Mouse (Mus musculus) lung, postnatal 4 days (tissue): ENCODE data around the gene Slc18b1.

Experiments
- DNase-seq, 2 experiments: peaks; one replicate each; pipeline ENCODE4 v3.0.0; 2021

Slc18b1 gene

DNA sequence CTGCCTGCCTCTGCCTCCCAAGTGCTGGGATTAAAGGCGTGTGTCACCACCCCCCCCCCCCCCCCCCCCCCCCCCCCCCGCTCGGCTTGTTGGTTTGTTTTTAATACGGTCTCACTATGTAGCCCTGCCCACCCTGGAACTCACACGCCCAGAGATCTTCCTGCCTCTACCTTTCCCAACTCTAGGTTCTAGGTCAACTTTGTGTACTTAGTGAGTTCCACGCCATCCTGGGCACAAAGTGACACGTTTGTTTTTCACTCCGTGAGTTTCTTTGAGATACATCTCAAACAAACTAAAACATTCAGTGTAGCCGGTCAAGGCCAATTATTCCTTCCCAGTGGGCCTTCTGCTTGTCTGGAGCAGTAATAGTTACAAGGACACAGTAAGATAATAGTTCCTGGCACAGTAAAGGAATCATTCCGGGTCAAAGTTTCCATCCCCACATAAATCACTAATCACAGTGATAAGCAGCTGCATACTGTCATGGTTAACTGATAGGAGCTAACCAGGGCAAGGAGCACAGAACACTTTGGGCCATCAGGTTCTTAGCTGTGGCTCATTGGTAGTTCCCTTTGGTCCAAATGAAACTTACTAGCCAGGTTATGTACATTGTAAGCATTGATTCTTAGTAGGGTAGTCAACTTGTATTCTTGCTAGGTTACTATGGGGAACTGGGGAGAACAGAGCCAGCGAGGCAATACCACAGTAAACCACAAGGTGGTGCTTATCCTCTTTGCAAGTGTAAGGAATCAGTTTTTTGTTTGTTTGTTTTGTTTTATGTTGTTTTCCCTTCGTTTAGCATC is 15.1 kb downstream of the Slc18b1 start:
- DNase-seq: peak; percentile 22 to 73

DNA sequence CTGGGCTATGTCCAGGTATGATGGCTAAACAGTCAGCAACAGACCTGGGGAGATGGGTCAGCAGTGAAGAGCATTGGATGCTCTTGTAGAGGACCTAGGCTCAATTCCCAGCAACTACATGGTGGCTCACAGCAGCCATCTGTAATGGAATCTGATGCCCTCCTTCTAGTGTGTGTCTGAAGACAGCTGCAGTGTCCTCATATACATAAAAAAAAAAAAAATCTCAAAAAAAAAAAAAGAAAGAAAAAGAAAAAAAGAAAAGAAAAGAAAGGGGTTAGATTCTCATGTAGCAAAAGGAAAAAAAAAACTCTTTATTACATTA is 15.6 kb downstream of the Slc18b1 start:
- DNase-seq: no peak

- no peak for DNase-seq
Observed at GRCm38 (mm10) chr10:23812852-23813766, 16.3 kb downstream of the Slc18b1 start.

- peak; percentile 30 to 80 for DNase-seq
Observed at GRCm38 (mm10) chr10:23815168-23815567, 18.4 kb downstream of the Slc18b1 start.

DNA sequence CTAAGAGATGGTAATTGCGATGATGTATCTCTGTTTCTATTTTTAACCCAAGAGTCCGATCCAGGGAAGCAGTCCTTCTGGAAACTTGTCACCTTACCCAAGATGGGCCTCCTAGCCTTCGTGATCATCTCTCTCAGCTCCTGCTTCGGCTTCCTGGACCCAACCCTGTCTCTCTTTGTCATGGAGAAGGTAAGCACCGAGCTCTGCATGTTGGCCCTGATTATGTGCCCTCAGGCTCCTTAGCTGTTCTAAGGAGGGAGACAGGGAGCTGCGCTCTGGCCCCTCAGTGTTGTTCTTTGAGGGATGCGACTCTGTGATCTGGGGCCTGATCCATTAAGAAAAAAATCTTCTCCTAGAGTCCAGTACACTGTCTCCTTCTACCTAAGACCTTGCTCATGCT is 19.5 kb downstream of the Slc18b1 start:
- no peak for DNase-seq

- DNase-seq: no peak
Observed at GRCm38 (mm10) chr10:23826516-23826915, 29.7 kb downstream of the Slc18b1 start.

DNA sequence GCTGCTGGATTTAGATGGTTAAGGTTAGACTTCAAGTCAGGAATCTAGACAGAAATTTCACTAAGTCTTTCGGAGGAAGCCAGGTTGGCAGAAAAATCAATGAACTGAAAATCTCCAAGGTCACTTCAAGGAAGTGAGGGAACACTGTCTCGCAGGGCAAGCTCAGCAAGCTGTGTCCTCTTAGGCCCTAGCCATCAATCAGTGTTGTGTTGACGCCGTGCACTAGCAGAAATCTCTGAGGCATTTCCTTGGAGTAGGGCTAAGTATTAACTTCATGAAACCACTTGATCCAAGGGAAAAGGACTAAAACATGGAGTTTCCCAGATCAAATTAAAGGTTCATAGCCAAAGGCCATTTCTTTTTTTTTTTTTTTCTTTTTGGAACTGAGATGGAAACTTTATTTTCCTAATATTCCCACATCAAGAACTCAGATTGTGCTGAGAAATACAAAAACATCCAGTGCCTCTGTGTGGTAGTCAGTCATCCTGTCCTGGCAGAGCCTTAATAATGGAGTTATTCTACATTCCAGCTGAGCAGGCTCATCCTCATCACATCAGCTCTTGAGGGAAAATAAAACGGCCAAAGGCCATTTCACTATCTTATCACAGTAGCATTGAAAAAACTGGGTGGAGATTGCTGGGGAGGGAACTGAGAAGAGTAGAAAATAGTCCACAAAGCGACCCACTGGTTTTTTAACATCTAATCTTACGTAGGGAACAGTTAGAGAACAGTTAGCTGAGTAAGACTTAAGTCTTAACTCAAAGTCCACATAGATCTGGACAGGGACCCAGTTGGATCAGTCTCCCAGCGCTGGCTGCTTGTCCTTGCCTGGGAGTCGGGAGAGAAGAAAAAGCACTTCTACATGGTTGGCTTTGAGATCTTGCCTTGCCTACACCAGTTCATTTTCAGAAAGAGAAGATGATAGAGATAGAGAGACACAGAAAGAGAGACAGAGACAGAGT is 39.5 kb downstream of the Slc18b1 start:
- DNase-seq: no peak

GRCm38 (mm10) chr10:23837115-23837514 is 40.3 kb downstream of the Slc18b1 start:
- no peak for DNase-seq

GRCm38 (mm10) chr10:23838910-23839309 is 42.1 kb downstream of the Slc18b1 start:
- DNase-seq: no peak

DNA sequence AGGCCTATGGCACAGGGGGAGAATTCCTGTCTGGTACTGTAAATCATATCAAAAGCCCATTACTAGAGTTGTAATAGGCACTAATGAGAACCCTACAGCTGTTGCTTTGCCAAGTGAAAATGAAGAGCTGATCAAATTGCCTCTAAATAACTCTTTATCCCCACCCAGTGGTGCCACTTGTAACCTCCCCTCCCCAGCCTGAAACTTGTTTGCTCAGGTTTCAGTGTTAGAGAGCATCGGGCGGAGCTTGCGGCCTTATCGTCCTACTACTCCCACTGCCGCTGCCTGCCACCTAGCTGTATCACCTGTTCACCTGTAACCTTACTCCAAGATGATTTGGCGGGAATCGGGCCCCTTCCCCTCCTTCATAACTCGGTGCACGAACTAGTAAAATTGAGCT is 42.6 kb downstream of the Slc18b1 start:
- peak; percentile 26 to 39 for DNase-seq

- no peak for DNase-seq
Observed at GRCm38 (mm10) chr10:23840496-23840895, 43.7 kb downstream of the Slc18b1 start.

DNA sequence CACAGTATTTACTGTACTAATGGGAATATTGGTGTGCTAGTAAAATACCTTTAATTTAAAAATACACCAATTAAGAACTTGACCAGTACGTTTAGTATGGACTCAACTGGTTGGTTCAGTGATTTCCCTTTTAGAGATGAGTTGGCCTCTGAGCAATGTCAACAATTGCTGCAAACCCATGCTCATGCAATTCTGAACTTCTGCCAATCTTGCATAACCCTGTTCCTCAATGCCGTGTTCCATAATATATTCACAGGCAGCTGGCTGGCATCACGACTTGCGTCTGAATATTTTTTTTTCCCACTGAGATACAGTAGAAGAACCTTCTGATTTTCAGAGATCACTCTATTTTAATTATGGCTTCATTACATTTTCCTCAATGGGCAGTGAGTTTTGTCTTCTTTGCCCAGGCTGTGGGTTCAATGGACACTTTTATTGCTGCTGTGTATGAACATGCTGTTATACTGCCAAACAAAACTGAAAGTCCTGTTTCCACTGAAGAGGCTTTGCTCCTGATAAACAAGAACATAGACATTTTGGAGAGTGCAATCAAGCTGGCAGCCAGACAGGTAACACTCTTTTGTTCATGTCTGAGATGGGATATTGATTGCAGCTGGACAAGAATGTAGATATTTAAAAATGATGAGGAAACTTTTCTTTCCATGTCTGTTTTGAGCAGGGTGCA is 54.6 kb downstream of the Slc18b1 start, which contains the start of gene Vnn3:
Vnn3 (plus strand) TSS at position 235 of the 685 bp plus-strand sequence.
- no peak for DNase-seq

DNA sequence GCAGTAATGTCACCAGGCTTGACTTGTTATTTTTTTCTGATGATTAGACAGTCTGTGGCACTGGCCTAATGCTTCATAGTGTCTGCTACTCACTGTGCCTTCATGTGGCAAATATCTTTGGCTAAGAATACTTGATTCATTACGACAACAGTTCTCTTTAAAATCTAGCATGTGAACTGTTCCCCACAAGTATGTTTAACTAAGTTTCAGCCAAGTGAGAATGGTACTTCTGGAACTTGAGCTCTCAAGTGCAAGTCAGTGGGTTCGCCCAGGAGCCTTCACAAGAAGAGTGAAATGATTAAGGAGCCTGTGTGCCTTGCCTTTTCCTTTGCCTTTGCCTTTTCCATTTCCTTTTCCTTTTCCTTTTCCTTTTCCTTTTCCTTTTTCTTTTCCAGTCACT is 55.3 kb downstream of the Slc18b1 start:
- peak; percentile 28 to 34 for DNase-seq

DNA sequence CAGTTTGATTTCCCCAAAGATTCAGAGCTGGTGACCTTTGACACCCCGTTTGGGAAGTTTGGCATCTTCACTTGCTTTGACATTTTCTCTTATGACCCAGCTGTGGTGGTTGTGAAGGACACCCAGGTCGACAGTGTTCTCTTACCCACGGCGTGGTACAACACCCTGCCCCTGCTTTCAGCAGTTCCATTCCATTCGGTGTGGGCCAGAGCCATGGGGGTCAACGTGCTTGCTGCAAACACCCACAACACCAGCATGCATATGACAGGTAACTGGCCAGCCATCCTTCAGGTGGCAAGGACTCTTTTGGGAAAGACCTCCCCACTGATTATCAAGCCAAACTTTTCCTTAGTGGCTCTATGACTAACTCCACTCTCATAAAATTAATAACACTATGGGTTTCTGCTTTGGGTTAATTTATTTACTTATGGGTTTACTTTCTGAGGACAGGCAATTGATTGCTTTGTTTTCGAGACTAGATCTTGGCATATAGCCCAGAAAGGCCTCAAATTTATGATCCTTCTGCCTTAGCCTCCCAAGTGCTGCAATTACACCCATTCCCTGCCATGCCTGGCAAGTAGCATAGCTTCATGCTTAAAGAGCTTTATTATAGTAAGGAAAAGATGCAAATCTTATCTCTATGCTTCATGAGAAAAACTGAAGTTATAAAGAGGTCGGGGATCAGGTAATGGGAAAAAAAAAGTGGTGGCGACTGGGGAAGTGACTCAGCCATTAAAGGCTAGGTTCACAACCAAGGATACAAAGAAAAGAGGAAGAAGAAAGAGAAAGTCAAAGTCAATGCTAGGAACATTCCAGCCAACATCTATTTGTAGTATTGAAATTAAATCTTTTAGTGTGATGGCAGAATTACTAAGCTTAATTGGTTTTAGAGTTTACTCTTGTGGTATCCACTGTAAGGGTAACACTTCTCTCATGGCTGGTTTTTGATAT is 67.9 kb downstream of the Slc18b1 start:
- no peak for DNase-seq
